Mouse (Mus musculus): ENCODE data around the gene Teddm1a. TPM values are rescaled to one million over a fixed set of nuclear protein-coding genes. Genes with fewer than 3 reads are reported as not detected.

Gene Teddm1a
- total RNA-seq, 2 experiments from 2014 or later, result not detected

GRCm38 (mm10) chr1:153909213-153909962, 17.8 kb downstream of the Teddm1a start:
- DNase-seq, result no peak
- no peak for TF ChIP-seq CTCF (IDR thresholded peaks at IDR 0.05)
- peak overlapping the region; percentile 78 for H3K27ac ChIP-seq
- intact Hi-C loops (cut with DNase I), result no loop called here
- 0 out of 2 replicates have a peak overlapping the region, but pooled peaks have one; percentile 4 for H3K4me3 ChIP-seq

GRCm38 (mm10) chr1:153909963-153910291, 18.4 kb downstream of the Teddm1a start:
- peak; percentile 57 for DNase-seq
- no peak overlapping the region for H3K4me3 ChIP-seq
- peak overlapping the region; percentile 78 for H3K27ac ChIP-seq
- intact Hi-C loops (cut with DNase I), result no loop called here
- TF ChIP-seq CTCF (IDR thresholded peaks at IDR 0.05), result no peak

- no peak overlapping the region for H3K4me3 ChIP-seq
- intact Hi-C loops (cut with DNase I), result no loop called here
- no peak for TF ChIP-seq CTCF (IDR thresholded peaks at IDR 0.05)
- H3K27ac ChIP-seq, result peak overlapping the region; percentile 78
- no peak for DNase-seq
Observed at GRCm38 (mm10) chr1:153910423-153910822, 18.9 kb downstream of the Teddm1a start.

- H3K27ac ChIP-seq, result peak overlapping the region; percentile 78; the same call in 1 of the 2 replicates
- no peak for TF ChIP-seq CTCF (IDR thresholded peaks at IDR 0.05)
- intact Hi-C loops (cut with DNase I), result no loop called here
- DNase-seq, result no peak
- H3K4me3 ChIP-seq, result no peak overlapping the region
Observed at GRCm38 (mm10) chr1:153911276-153911795, 19.8 kb downstream of the Teddm1a start.

GRCm38 (mm10) chr1:153913869-153914268, 22.3 kb downstream of the Teddm1a start:
- Histone ChIP-seq H3K27ac (peak overlapping the region; percentile 52; the same call in 1 of the 2 replicates), H3K4me3 (no peak overlapping the region)
- no peak for DNase-seq
- TF ChIP-seq CTCF (IDR thresholded peaks at IDR 0.05), result no peak
- intact Hi-C loops (cut with DNase I), result no loop called here

GRCm38 (mm10) chr1:153918521-153919206, 27.1 kb downstream of the Teddm1a start:
- Histone ChIP-seq H3K4me3 (no peak overlapping the region), H3K27ac (peak overlapping the region; percentile 41)
- intact Hi-C loops (cut with DNase I), result no loop called here
- DNase-seq, result no peak
- no peak for TF ChIP-seq CTCF (IDR thresholded peaks at IDR 0.05)

GRCm38 (mm10) chr1:153921642-153922041, 30.1 kb downstream of the Teddm1a start:
- TF ChIP-seq CTCF (IDR thresholded peaks at IDR 0.05), result no peak
- Histone ChIP-seq H3K27ac (peak overlapping the region; percentile 68), H3K4me3 (no peak overlapping the region)
- no peak for DNase-seq
- intact Hi-C loops (cut with DNase I), result loop anchor here (1.0 kb wide), 1 partner anchor 20 kb away; no protein-coding TSS in a partner anchor

- Histone ChIP-seq H3K27ac (peak overlapping the region; percentile 89), H3K4me3 (no peak overlapping the region)
- DNase-seq, result peak; percentile 90
- intact Hi-C loops (cut with DNase I), result loop anchor here (1.0 kb wide), 1 partner anchor 21 kb away; no protein-coding TSS in a partner anchor
- no peak for TF ChIP-seq CTCF (IDR thresholded peaks at IDR 0.05)
Observed at GRCm38 (mm10) chr1:153922571-153923021, 31.1 kb downstream of the Teddm1a start.

- TF ChIP-seq CTCF (IDR thresholded peaks at IDR 0.05), result no peak
- Histone ChIP-seq H3K4me3 (no peak overlapping the region), H3K27ac (no peak overlapping the region)
- DNase-seq, result no peak
- intact Hi-C loops (cut with DNase I), result no loop called here
Observed at GRCm38 (mm10) chr1:153924395-153925385, 33.1 kb downstream of the Teddm1a start.

GRCm38 (mm10) chr1:153930431-153930830, 38.9 kb downstream of the Teddm1a start:
- no peak for TF ChIP-seq CTCF (IDR thresholded peaks at IDR 0.05)
- no peak overlapping the region for H3K4me3 ChIP-seq
- H3K27ac ChIP-seq, result no peak overlapping the region
- DNase-seq, result no peak
- intact Hi-C loops (cut with DNase I), result no loop called here

GRCm38 (mm10) chr1:153933772-153934171, 42.2 kb downstream of the Teddm1a start:
- DNase-seq, result no peak
- TF ChIP-seq CTCF (IDR thresholded peaks at IDR 0.05), result no peak
- Histone ChIP-seq H3K27ac (no peak overlapping the region), H3K4me3 (no peak overlapping the region)
- intact Hi-C loops (cut with DNase I), result no loop called here

- Histone ChIP-seq H3K4me3 (no peak overlapping the region), H3K27ac (no peak overlapping the region)
- no peak for DNase-seq
- intact Hi-C loops (cut with DNase I), result no loop called here
- TF ChIP-seq CTCF (IDR thresholded peaks at IDR 0.05), result no peak
Observed at GRCm38 (mm10) chr1:153935844-153936380, 44.4 kb downstream of the Teddm1a start.
